Mouse (Mus musculus): Measurements from ENCODE around the gene Rpl11.

Rpl11 gene

GRCm38 (mm10) chr4:136069954-136070353 lies 16.7 kb upstream of the Rpl11 start:
- DNase-seq, result peak; percentile 88 to 91

- DNase-seq, result no peak
Observed at GRCm38 (mm10) chr4:136069313-136069712, 16.1 kb upstream of the Rpl11 start.

- DNase-seq, result no peak
Observed at GRCm38 (mm10) chr4:136063143-136063542, 9.9 kb upstream of the Rpl11 start.

GRCm38 (mm10) chr4:136059800-136060488 lies 6.7 kb upstream of the Rpl11 start:
- peak; percentile 61 to 67 for DNase-seq

- DNase-seq, result no peak
Observed at GRCm38 (mm10) chr4:136057916-136058315, 4.7 kb upstream of the Rpl11 start.

GRCm38 (mm10) chr4:136056030-136056429 lies 2.8 kb upstream of the Rpl11 start:
- no peak for DNase-seq

GRCm38 (mm10) chr4:136053843-136054242 lies 615 bp upstream of the Rpl11 start:
- DNase-seq, result no peak

- peak; percentile 62 to 79 for DNase-seq
Observed at GRCm38 (mm10) chr4:136052534-136053246, 538 bp downstream of the Rpl11 start.

GRCm38 (mm10) chr4:136052060-136052459 lies 1.2 kb downstream of the Rpl11 start:
- DNase-seq, result no peak

GRCm38 (mm10) chr4:136050226-136050625 lies 3.0 kb downstream of the Rpl11 start:
- DNase-seq, result no peak

- no peak for DNase-seq
Observed at GRCm38 (mm10) chr4:136048291-136049032, 4.8 kb downstream of the Rpl11 start.

GRCm38 (mm10) chr4:136047626-136048025 lies 5.6 kb downstream of the Rpl11 start:
- DNase-seq, result no peak

GRCm38 (mm10) chr4:136046888-136047287 lies 6.3 kb downstream of the Rpl11 start:
- no peak for DNase-seq

GRCm38 (mm10) chr4:136045091-136045490 lies 8.1 kb downstream of the Rpl11 start:
- DNase-seq, result no peak

- DNase-seq, result no peak
Observed at GRCm38 (mm10) chr4:136043784-136044400, 9.3 kb downstream of the Rpl11 start.

- no peak for DNase-seq
Observed at GRCm38 (mm10) chr4:136035078-136035477, 18.1 kb downstream of the Rpl11 start.

GRCm38 (mm10) chr4:136033231-136033630 lies 20.0 kb downstream of the Rpl11 start:
- DNase-seq, result no peak

- DNase-seq, result peak; percentile 32 to 40
Observed at GRCm38 (mm10) chr4:136030968-136031909, 22.0 kb downstream of the Rpl11 start.

- no peak for DNase-seq
Observed at GRCm38 (mm10) chr4:136028689-136029088, 24.5 kb downstream of the Rpl11 start.

- no peak for DNase-seq
Observed at GRCm38 (mm10) chr4:136028132-136028564, 25.1 kb downstream of the Rpl11 start.

GRCm38 (mm10) chr4:136027416-136028131 lies 25.7 kb downstream of the Rpl11 start:
- DNase-seq, result no peak

Data from kidney, postnatal 4 days (tissue).